10 mouse cellular contexts compared by ENCODE assay signal in the genomic region with DNA sequence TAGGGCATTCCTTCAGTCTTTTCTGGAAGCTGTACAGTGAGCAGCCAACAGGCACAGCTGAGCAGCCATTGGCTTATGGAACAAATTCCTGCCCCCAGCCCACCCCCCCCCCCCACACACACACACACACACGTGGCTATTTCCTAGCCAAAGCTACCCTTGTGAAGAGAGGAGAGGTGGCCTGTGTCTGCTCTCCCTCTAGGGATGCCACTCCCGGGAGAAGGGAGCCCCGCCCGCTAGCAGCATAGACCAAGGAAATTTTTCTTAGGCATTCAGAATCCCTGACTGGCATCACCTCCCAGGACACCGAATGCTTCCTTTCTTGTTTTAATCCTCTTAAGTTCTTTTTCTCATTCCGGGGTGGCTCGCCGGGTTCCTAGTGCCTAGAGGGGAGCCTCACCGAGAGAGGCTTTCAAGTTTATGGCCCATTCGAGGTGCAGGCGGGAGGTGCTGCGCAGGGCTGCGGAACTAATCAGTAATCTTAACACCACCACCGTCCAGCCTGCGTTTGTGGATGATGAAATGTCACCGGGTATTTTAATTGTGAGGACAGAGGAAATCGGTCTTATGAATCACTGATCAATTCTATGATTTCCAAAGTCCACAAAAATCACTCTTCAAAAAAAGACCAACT. TPM values are rescaled to one million over a fixed set of nuclear protein-coding genes. Genes with fewer than 3 reads are reported as not detected.
DNase-seq lines count a peak whose midpoint lies in the region; ATAC-seq lines count a peak whose summit lies in the region.
"Had no signal": no experiment of that assay in that cellular context is flagged by ENCODE, and none has a peak within 500 bp of the region (broad histone marks: within the 10 kb centered on the region; RNA-seq: fewer than 3 reads in every experiment).

No protein-coding gene starts in this region.

- 2% methylated on average over 17 of the region's 17 CpGs for WGBS in heart, embryonic 12.5 days
- WGBS in hindbrain, embryonic 10.5 days = 2% methylated on average over 17 of the region's 17 CpGs
- WGBS in midbrain, embryonic 12.5 days = under 1% methylated on average over 17 of the region's 17 CpGs

- no peaks in the 10 kb centered on the region for H3K9me3 ChIP-seq in heart, embryonic 12.5 days (replicated peaks)
- no peaks in the 10 kb centered on the region for H3K9me3 ChIP-seq in hindbrain, embryonic 10.5 days
- no peaks in the 10 kb centered on the region for H3K9me3 ChIP-seq in midbrain, embryonic 12.5 days

- no peak for ATAC-seq in heart, embryonic 12.5 days (ENCODE audit: insufficient number of reproducible peaks, low FRiP score)
- peak; percentile 94 for ATAC-seq in midbrain, embryonic 12.5 days (ENCODE audit: low FRiP score, low read depth)
- ATAC-seq: Patski had no signal

- no peaks in the 10 kb centered on the region for H3K36me3 ChIP-seq in heart, embryonic 12.5 days
- H3K36me3 ChIP-seq in hindbrain, embryonic 10.5 days = no peaks in the 10 kb centered on the region
- H3K36me3 ChIP-seq in midbrain, embryonic 12.5 days = no peaks in the 10 kb centered on the region

- peak overlapping the region; percentile 63 for H3K4me2 ChIP-seq in heart, embryonic 12.5 days
- peak overlapping the region; percentile 38 for H3K4me2 ChIP-seq in midbrain, embryonic 12.5 days (replicated peaks)
- H3K4me2 ChIP-seq: liver, embryonic 11.5 days had no signal

- no peaks in the 10 kb centered on the region; the same call in 1 of the 2 replicates for H3K27me3 ChIP-seq in heart, embryonic 12.5 days (replicated peaks)
- peaks cover 23% of the 10 kb centered on the region for H3K27me3 ChIP-seq in hindbrain, embryonic 10.5 days (ENCODE audit: insufficient read depth, poor library complexity, severe bottlenecking)
- peaks cover 55% of the 10 kb centered on the region for H3K27me3 ChIP-seq in midbrain, embryonic 12.5 days
- H3K27me3 ChIP-seq: Patski had no signal

- no peak overlapping the region for H3K27ac ChIP-seq in heart, embryonic 12.5 days (ENCODE audit: poor library complexity, severe bottlenecking)
- no peak overlapping the region for H3K27ac ChIP-seq in hindbrain, embryonic 10.5 days
- H3K27ac ChIP-seq in midbrain, embryonic 12.5 days (replicated peaks) = no peak overlapping the region

- DNase-seq in heart, adult 9 months (ENCODE audit: low spot score in 2 of 2) = no peak
- peak; percentile 51 for DNase-seq in embryo, embryonic 10 days (ENCODE audit: low spot score)
- DNase-seq in hindbrain, embryonic 10.5 days (ENCODE audit: low spot score) = peak; percentile 31
- DNase-seq in MN1 (ENCODE audit: low spot score) = no peak
- DNase-seq in lung, adult 18-20 months = no peak
- DNase-seq in T-cell, adult 2 months (ENCODE audit: low spot score) = no peak

- H3K4me3 ChIP-seq in heart, embryonic 12.5 days = peak overlapping the region; percentile 18
- peak overlapping the region; percentile 37 for H3K4me3 ChIP-seq in hindbrain, embryonic 10.5 days
- peak overlapping the region; percentile 16; the same call in 1 of the 2 replicates for H3K4me3 ChIP-seq in midbrain, embryonic 12.5 days

- 0 out of 2 replicates have a peak, but pooled peaks cover 5% of the 10 kb centered on the region for H3K4me1 ChIP-seq in heart, embryonic 12.5 days (replicated peaks)
- peaks cover 8% of the 10 kb centered on the region for H3K4me1 ChIP-seq in hindbrain, embryonic 10.5 days (replicated peaks)
- peaks cover 11% of the 10 kb centered on the region; the same call in 1 of the 2 replicates for H3K4me1 ChIP-seq in midbrain, embryonic 12.5 days

- no peak overlapping the region for H3K9ac ChIP-seq in heart, embryonic 12.5 days
- no peak overlapping the region for H3K9ac ChIP-seq in midbrain, embryonic 12.5 days (replicated peaks)

RNA-seq across cellular contexts. Expression of a gene that starts 34.7 kb away (rescaled TPM):
- polyA plus RNA-seq in heart, embryonic 12.5 days (2016; fragmentation: Nextera tagmentation; extraction: Ambion mirVana) = 0.05 TPM in 2 replicates
- 9.1 and 12.0 TPM in 2 replicates for polyA plus RNA-seq in hindbrain, embryonic 10.5 days (2016; fragmentation: Nextera tagmentation; extraction: Ambion mirVana)
- polyA plus RNA-seq in midbrain, embryonic 12.5 days (2016; fragmentation: Nextera tagmentation; extraction: Ambion mirVana) = 6.2 and 8.3 TPM in 2 replicates

Comparison
In these comparisons a context has a peak if more than half of its experiments do, and no peak if none do; other contexts are left out.
1. DNase-seq: peak in embryo, embryonic 10 days (single experiment) and hindbrain, embryonic 10.5 days (single experiment); none in heart, adult 9 months (0 of 2), MN1 (single experiment), lung, adult 18-20 months (0 of 2) and T-cell, adult 2 months (single experiment).
2. Peak in every context shown above with its lines, with median percentiles within 50 percentile points of each other: H3K4me3 ChIP-seq.